Mouse (Mus musculus) liver, embryonic 14.5 days (tissue): ENCODE results near the gene Wbp4.
"Not testable (repeated sequence)": the region's sequence is repeated elsewhere in the genome, so short reads cannot be mapped to it uniquely, and the experiment has no call there.

Experiments used
- CTCF ChIP-seq: IDR thresholded peaks from 2 replicates; pipeline ENCODE4 v1.5.1; 2016; ENCODE audit warnings: antibody characterized with exemption, low read depth, control low read depth
- EP300 ChIP-seq: IDR thresholded peaks from 2 replicates; pipeline ENCODE4 v1.6.1; 2016; ENCODE audit warnings: antibody characterized with exemption, low read depth

DNA sequence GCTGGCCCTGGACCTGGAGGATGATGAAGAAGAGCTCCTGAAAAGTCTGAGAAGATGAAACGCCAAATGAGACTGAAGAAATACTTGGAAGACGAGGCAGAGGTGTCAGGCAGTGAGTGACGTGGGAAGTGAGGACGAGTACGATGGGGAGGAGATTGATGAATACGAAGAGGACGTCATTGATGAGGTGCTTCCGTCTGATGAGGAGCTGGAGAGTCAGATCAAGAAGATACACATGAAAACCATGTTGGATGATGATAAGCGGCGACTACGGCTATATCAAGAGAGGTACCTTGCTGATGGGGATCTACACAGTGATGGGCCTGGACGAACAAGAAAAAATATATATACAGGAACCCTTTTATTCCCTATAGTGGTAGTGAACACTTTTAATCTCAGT lies 44.8 kb upstream of the Wbp4 start:
- TF ChIP-seq CTCF, EP300: not testable (repeated sequence)
